Mouse (Mus musculus): ENCODE measurements around the gene Ralgapb.
A peak's percentile ranks its signal among the peaks of the same experiment; 100 is the strongest.

The Ralgapb gene

GRCm38 (mm10) chr2:158408997-158409594, 552 bp upstream of the Ralgapb start:
- no peak for DNase-seq

DNA sequence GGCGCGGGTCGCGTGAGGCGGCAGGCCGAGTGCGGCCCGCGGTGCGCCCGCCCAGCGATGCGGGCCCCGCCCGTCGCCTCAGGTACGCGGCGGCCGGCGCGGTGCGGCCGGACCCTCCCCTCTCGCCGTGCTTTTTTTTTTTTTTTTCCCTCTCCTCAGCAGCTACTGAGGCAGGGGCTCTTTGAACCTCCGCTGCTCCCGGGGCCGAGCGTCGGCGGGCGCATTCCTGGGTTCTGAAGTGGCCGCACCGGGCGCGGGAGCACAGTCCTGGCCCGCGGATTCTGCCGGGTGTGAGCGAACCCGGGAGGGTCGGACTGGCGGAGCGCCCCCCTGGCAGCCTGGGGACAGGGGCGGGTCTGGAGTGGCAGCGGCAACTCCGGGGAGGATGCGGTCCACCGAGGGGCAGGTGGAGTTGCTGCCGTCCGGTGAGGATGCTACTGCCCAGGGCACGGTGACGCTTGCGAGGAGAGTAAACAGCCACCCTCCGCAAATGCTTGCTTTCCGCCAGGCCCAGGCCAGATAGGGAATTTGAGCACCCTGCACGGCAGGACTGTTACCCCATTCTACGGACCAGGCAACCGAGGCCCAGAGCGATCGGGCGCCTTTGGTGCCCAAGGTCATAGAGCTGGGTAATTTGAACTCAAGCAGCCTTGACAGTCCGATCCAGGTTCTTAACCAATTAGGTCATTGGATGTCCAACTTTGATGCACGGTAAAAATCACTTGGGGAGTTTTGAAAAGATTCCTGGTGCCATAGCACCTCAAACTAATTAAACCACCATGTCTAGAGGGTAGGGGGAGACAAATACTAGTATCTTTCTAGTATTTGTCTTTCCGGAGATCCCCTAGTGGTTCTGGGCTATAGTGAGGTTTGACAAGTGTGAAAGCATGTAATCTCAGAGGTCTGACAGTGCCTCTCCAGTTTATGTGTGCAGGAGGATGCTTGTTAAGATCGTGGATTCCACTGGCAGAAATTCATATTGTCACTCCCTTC, 670 bp downstream of the Ralgapb start:
- peak; percentile 25 for DNase-seq

- DNase-seq: no peak
These were observed 3.6 kb downstream of the Ralgapb start for GRCm38 (mm10) chr2:158413240-158413639.

DNA sequence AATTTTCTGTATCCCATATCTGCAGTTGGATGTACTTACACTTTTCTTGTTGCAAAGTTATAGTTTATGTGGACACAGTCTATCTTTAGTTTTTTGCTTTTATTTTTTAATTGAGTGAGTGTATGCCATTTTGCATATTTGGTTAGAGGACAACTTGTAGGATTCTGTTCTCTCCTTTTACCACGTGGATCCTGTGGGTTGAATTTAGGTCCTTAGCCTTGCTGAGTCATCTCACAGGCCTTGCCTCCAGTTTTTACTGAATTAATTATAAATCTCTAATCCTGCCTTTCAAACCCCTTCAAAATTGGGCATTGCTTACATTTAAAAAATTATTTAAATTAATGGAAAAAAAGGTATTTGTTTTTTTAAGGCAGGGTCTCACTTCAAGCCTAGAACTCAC, 6.2 kb downstream of the Ralgapb start:
- DNase-seq: no peak

- DNase-seq: no peak
These were observed 9.0 kb downstream of the Ralgapb start for GRCm38 (mm10) chr2:158418663-158419062.

DNA sequence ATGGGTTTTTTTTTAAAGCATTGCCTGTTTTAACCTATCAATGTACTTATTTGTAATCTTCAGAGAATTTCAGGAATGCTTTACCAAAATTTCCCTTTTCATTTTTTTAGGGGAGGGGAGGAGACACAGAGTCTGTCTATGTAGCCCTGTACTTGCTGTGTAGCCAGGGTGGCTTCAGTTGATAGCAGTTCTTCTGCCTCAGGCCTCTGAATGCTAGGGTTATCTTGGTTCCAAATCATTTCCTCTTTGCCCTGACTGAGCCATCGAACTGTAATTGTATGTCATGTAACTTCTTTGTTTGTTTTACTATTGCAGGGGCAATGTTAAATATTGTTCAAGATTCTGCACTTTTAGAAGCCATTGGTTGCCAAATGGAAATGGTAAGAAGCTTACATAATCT, 36.2 kb downstream of the Ralgapb start:
- DNase-seq: no peak

DNA sequence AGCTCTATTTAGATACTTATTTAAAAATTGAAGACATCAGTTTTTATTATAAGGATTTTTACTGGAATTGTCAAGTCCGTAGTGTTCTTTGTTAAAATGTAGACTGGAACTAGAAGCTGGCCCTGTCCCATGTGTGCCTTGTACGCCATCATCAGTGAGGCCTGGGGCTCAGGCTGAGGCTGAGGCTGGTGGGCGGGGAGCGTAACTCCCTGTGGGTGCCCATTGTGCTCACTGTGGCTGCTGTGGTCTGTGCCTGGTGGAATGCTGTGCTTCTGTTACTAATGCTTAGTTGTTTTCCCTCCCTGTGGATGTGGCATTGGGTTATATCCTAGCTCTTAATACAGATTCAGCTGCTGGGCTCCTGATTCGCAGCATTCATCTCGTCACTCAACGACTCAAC, 40.2 kb downstream of the Ralgapb start:
- no peak for DNase-seq

- no peak for DNase-seq
These were observed 46.8 kb downstream of the Ralgapb start for GRCm38 (mm10) chr2:158456451-158456850.

- DNase-seq: no peak
These were observed 48.0 kb downstream of the Ralgapb start for GRCm38 (mm10) chr2:158457610-158458009.

DNA sequence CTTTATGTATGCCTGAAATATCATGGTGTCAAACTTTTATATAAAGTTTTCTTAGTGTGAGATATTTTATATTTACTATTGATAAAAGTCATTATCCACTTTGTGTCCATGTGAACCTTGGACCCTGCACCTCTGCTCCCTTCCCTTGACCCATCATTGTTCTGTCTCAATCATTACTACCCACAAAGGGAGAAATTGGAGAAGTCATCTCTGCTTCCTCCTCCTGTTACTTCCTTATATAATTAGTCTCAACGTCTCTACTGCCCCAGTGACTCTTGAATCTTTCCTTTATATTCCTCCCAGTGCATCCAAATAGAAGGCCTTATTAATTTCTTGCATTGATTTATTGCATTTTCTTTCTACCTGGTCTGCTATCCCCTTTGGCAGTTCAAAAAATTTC, 52.8 kb downstream of the Ralgapb start:
- DNase-seq: no peak

DNA sequence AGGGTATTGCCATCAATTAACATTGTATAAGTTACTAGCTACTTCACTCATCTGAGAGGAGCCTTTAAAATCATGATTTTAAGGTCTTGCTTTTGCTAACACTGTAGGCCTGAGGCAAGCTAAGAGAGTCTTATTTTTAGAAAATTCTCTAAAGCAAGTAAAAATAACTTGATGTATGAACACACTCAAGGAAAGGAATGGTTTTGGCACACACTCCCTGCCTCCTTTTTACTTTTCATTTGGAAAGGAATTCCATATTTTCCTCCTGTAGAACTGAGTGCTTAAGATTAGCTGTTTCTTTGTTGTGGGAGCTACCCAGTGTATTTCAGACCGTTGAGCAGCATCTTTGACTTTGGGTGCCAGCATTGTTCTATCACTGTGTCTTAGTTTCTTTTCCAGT, 64.5 kb downstream of the Ralgapb start:
- DNase-seq: no peak

- DNase-seq: no peak
These were observed 68.0 kb downstream of the Ralgapb start for GRCm38 (mm10) chr2:158477640-158478039.

DNA sequence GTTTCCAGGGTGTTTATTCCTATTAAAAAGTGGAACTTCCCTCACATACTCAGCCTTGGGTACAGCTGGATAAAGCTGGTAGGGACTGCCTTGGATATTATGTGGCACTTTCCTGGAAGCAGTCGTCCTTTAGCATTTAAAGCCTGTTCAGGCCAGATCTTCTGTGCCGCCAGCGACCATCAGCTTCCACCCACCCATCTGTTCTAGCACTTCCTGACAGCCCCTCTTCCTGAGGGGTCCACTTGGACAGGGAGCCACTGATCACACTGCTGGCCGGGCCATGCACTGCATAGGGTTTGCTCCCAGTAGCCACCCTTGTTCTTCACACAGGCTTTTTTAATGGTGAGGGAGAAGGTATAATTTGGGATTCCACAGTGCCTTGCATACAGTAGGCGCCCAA, 88.8 kb downstream of the Ralgapb start:
- no peak for DNase-seq

- DNase-seq: no peak
These were observed 92.5 kb downstream of the Ralgapb start, which contains the start of gene Adig for GRCm38 (mm10) chr2:158501836-158502812. Gene Adig (plus strand): TSS chr2:158502612.

DNA sequence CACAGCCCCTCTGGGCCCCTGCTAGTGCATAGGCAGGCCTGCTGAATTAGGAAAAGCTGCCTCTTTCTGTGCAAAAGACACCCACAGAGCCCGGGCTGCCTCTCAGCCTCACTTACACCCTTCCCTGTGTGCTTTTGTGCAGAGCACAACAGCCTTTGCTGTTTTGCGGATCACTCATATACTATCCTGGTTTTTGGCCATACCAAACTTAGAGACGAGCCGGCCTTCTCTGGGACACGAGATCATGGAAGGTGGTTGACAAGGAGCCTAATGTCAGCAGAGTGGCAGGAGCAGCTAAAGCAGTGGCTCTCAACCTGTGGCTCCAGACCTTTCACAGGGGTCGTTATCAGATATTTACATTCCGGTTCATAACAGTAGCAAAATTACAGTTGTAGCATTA, 93.6 kb downstream of the Ralgapb start:
- no peak for DNase-seq

DNA sequence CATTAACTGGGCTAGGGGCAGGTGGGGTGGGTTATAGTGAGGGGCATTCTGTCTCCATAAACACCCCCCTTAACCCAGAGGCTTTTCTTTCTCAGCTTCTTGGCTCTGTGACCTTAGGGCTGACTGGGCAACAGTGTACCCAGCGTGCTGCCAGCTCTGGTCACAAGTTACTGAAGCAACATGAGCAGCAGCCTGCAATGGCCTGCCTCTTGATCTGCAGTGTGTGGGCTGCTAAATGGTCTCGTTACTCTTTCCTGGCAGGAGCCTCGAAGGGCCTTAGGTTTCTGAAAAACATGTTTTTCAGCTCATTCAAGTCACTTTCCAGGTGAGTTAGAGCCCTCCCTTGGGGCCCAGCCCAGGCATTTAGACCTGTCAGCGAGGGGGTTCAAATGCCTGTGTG, 94.0 kb downstream of the Ralgapb start:
- peak; percentile 12 for DNase-seq

- no peak for DNase-seq
These were observed 96.8 kb downstream of the Ralgapb start for GRCm38 (mm10) chr2:158506475-158506874.

- DNase-seq: no peak
These were observed 97.4 kb downstream of the Ralgapb start for GRCm38 (mm10) chr2:158507046-158507445.

DNA sequence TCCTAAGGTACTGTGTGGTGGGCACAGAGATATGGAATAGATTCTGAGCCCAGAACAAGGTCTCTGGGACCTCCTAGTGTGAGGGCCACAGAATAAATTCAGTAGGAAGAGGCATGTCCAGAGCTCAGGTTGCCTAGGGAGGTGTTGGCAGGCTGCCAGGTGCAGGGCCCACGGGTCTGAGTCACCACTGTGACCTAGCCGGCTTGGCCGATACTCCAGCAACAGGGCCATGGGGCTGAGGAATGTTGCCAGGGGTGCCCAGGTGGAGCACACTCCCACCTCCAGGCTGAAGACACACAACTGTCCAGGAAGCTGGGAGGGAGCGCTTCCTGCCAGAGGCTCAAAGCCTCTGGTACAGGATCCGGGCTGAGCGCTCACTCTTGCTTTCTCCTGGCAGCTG, 101.0 kb downstream of the Ralgapb start:
- DNase-seq: peak; percentile 50

GRCm38 (mm10) chr2:158512528-158512927, 102.9 kb downstream of the Ralgapb start, which contains the start of gene Arhgap40:
Gene Arhgap40 (plus strand): TSS chr2:158512796.
- DNase-seq: no peak

GRCm38 (mm10) chr2:158513821-158514336, 104.2 kb downstream of the Ralgapb start:
- no peak for DNase-seq

DNA sequence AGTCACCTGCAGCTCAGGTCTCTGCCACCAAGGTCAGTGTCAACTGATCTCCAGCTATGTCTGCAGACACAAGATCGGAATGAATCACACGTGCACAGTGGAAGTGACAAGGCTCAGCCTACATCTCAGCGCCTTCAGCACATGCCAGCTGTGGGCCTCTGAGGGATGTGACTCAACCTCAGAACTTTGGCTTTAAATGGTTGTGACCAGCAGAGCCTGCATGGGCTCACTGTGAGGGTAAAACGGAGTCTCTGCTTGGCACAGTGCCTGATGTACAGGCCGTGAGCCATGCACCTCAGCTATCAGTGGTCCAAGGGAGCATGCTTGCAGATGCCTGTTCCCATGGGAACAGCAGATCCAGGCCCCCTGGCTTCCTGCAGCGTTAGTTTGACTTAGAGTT, 108.9 kb downstream of the Ralgapb start:
- DNase-seq: no peak

DNA sequence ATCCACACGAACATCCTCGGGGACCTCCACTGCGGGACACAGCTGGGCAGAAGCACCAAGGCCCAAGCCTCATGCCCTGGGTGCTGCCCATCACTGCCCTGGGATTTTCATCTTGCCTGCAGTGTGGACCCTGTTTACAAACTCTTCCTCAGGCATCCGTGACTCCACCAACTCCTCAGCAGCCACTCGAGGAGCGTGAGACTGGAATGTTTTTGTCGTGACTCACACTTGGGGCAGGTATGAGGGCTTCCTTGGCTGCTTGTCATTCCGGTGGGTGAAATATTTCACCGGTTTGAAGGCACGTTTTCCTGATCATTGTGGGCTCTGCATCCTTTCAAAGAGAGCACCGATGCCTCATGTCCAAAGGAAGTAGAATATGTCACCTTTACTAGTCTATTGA, 109.4 kb downstream of the Ralgapb start:
- DNase-seq: no peak
